Mouse (Mus musculus) left cerebral cortex, postnatal 4 days (tissue): ENCODE measurements around the gene Cldnd2. TPM values are rescaled to one million over a fixed set of nuclear protein-coding genes. Genes with fewer than 3 reads are reported as not detected.
"Not testable (repeated sequence)": the region's sequence is repeated elsewhere in the genome, so short reads cannot be mapped to it uniquely, and the experiment has no call there.

Experiments
- DNase-seq: peaks from one replicate; pipeline ENCODE4 v3.0.0-alpha.2; 2022
- intact Hi-C: fragments of 180-260 bp; cut with DNase I; formaldehyde crosslinking; loops from one replicate; pipeline ENCODE4 v1.15.1; 2025
- total RNA-seq, 2 experiments: library from RNA; stranded (reverse); gene quantifications; 2 replicates each; pipeline ENCODE4 v1.2.3; 2021

Cldnd2 gene
- not detected for total RNA-seq

GRCm38 (mm10) chr7:43440482-43440881, at the start of gene Cldnd2:
TSS of gene Cldnd2 (plus strand) at chr7:43440782.
- DNase-seq: no peak
- intact Hi-C loops: no loop called here

GRCm38 (mm10) chr7:43392349-43393121, 48.0 kb upstream of the Cldnd2 start:
- no peak for DNase-seq
- intact Hi-C loops: no loop called here

GRCm38 (mm10) chr7:43399501-43399900, 41.1 kb upstream of the Cldnd2 start:
- intact Hi-C loops: no loop called here

GRCm38 (mm10) chr7:43402718-43403117, 37.9 kb upstream of the Cldnd2 start:
- intact Hi-C loops: no loop called here
- no peak for DNase-seq

More at GRCm38 (mm10) chr7:43399501-43399900, 41.1 kb upstream of the Cldnd2 start:
- DNase-seq: no peak

- DNase-seq: no peak
- intact Hi-C loops: no loop called here
Measured at GRCm38 (mm10) chr7:43407573-43407972, 33.0 kb upstream of the Cldnd2 start.

- intact Hi-C loops: no loop called here
- DNase-seq: no peak
Measured at GRCm38 (mm10) chr7:43408131-43408553, 32.4 kb upstream of the Cldnd2 start, which contains the start of gene Siglecg. TSS of gene Siglecg (plus strand) at chr7:43408204.

- no peak for DNase-seq
- intact Hi-C loops: no loop called here
Measured at GRCm38 (mm10) chr7:43409084-43409483, 31.5 kb upstream of the Cldnd2 start.

GRCm38 (mm10) chr7:43411724-43412123, 28.9 kb upstream of the Cldnd2 start:
- DNase-seq, intact Hi-C loops: not testable (repeated sequence)

- DNase-seq: no peak
- intact Hi-C loops: no loop called here
Measured at GRCm38 (mm10) chr7:43417298-43417697, 23.3 kb upstream of the Cldnd2 start.

GRCm38 (mm10) chr7:43422995-43423617, 17.5 kb upstream of the Cldnd2 start:
- peak; percentile 74 for DNase-seq
- intact Hi-C loops: loop anchor here (5.0 kb wide), 1 partner anchor 44 kb away; no protein-coding TSS in a partner anchor

GRCm38 (mm10) chr7:43423991-43424625, 16.5 kb upstream of the Cldnd2 start:
- no peak for DNase-seq
- intact Hi-C loops: loop anchor here (5.0 kb wide), 1 partner anchor 43 kb away; no protein-coding TSS in a partner anchor

GRCm38 (mm10) chr7:43427406-43427805, 13.2 kb upstream of the Cldnd2 start, which contains the start of gene Lim2:
TSS of gene Lim2 (plus strand) at chr7:43427670.
- DNase-seq: no peak
- intact Hi-C loops: no loop called here

GRCm38 (mm10) chr7:43429500-43429899, 11.1 kb upstream of the Cldnd2 start:
- no peak for DNase-seq

GRCm38 (mm10) chr7:43432891-43433290, 7.7 kb upstream of the Cldnd2 start:
- no peak for DNase-seq
- intact Hi-C loops: no loop called here

More at GRCm38 (mm10) chr7:43429500-43429899, 11.1 kb upstream of the Cldnd2 start:
- intact Hi-C loops: no loop called here

- intact Hi-C loops: no loop called here
- no peak for DNase-seq
Measured at GRCm38 (mm10) chr7:43434676-43435075, 5.9 kb upstream of the Cldnd2 start.

- intact Hi-C loops: no loop called here
- DNase-seq: no peak
Measured at GRCm38 (mm10) chr7:43436341-43437255, 4.0 kb upstream of the Cldnd2 start, which contains the start of gene Nkg7. TSS of gene Nkg7 (plus strand) at chr7:43437073.

- intact Hi-C loops: no loop called here
- DNase-seq: no peak
Measured at GRCm38 (mm10) chr7:43438611-43439010, 2.0 kb upstream of the Cldnd2 start.

GRCm38 (mm10) chr7:43441071-43441470, 489 bp downstream of the Cldnd2 start:
- no peak for DNase-seq
- intact Hi-C loops: no loop called here

GRCm38 (mm10) chr7:43442684-43443083, 2.1 kb downstream of the Cldnd2 start:
- no peak for DNase-seq
- intact Hi-C loops: no loop called here
